Mouse (Mus musculus): ENCODE measurements around the gene Fam98b. TPM values are rescaled to one million over a fixed set of nuclear protein-coding genes. Genes with fewer than 3 reads are reported as not detected.

The Fam98b gene
- polyA plus RNA-seq (2012; ENCODE audit: insufficient read depth, insufficient read length, missing spikeins), result 19.8 and 28.1 TPM in 2 replicates

DNA sequence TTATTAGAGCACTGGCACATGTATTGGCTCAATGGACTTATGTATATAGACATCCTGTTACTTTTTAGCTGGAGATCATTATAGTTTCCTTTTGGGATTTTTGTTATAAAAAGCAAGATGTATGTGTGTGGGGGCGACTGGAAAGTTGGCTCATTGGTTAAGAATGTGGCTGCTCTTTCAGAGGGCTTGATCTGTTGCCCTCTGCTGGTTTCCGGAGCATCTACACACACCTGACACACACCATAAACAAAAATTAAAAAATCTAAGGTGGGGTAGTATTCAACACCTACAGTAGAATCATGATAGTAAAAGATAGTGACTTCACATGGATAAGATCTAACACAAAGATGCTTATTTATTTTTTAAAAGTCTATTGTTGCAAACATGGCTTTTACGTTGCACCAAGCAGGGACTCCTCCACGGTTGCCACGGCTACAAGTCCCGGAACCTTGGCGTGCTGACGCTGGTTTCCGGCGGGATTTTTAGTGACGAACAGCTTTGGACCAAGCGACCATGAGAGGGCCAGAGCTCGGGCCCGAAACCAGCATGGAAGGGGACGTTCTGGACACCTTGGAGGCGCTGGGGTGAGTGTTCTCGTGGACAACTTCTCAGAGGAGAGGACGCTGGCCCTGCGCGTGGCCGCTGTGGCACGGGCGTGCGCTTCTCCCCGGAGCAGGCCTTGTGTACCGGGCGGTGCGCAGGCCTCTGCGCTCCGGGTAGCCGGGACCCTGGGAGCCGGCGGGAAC is at the start of gene Fam98b:
Gene Fam98b (plus strand): TSS at position 485 of the 746 bp plus-strand sequence.
- Histone ChIP-seq H3K27ac (replicated peaks; ENCODE audit: low read depth, low read length) (peak within 1 kb of the TSS; percentile 90), H3K4me3 (ENCODE audit: insufficient read depth, low read depth, low read length) (peak within 1 kb of the TSS; percentile 98), H3K4me1 (ENCODE audit: control insufficient read depth, insufficient read depth, insufficient read length, low read length) (peaks cover 3% of the 10 kb centered on the region; the same call in 1 of the 2 replicates)

DNA sequence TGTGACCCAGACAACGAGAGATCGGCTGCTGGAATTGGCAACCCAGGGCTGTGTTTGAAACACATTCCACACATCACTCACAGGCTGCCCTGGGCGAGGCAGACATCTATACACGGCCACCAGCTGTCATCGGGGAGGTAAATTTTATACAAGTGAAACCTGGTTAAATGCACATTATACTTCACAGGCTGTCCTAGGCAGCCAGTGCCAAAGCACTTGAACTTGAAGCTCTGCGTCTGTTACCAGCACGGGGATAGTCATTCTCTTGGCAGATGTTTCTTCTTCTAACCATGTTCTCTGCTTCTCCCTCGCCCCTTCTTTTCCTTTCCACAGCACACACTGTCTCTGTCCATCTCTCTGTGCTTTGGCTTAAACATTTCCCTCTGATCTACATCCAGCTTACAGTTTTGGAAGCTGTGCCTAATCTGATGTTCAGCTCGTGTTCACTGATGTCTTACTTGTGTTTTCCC is 48.6 kb upstream of the Fam98b start:
- H3K4me3 ChIP-seq (ENCODE audit: insufficient read depth, low read depth, low read length), result no peak overlapping the region
- H3K27ac ChIP-seq (replicated peaks; ENCODE audit: low read depth, low read length), result no peak overlapping the region

DNA sequence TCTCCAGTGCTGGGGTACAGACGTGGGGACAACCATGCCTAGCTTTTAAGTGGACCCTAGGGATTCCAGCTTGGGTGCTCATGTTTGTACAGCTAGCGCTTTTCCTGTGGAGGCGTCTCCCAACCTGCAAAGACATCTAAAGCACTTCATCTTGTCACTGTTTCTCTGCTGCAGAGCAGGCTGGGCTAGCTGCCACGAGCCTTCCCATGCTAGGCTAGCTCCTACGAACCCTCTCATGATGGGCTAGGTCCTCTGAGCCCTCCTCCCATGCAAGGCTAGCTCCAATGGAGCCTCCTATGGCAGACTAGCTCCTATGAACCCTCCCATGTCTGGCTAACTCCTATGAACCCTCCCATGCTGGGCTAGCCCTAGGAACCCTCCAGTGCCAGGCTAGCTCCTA is 46.2 kb upstream of the Fam98b start:
- no peaks in the 10 kb centered on the region for H3K4me1 ChIP-seq (ENCODE audit: control insufficient read depth, insufficient read depth, insufficient read length, low read length)
- no peak overlapping the region for H3K27ac ChIP-seq (replicated peaks; ENCODE audit: low read depth, low read length)
- no peak overlapping the region for H3K4me3 ChIP-seq (ENCODE audit: insufficient read depth, low read depth, low read length)

More for the DNA sequence above, 48.6 kb upstream of the Fam98b start:
- H3K4me1 ChIP-seq (ENCODE audit: control insufficient read depth, insufficient read depth, insufficient read length, low read length), result peaks cover 4% of the 10 kb centered on the region; the same call in 1 of the 2 replicates

DNA sequence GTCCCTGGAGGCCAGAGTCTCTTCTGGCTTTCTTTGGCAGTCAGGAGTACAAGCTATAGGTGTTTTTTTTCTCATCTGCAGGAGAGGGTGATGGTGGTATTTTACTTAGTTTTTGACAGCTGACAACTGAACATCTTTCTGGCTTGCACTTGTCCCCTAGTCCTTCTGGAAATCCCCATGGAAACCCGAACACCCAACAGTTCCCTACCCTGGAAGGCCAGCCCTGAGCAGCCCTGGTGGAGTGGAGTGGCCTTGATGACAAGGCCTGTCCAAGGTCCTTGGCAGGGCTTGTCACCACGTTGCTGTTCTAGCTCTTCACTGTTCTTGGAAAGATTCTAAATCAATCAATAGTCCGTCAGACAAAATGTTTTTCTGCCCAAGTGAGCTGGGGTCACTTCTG is 45.0 kb upstream of the Fam98b start:
- Histone ChIP-seq H3K4me1 (ENCODE audit: control insufficient read depth, insufficient read depth, insufficient read length, low read length) (no peaks in the 10 kb centered on the region), H3K4me3 (ENCODE audit: insufficient read depth, low read depth, low read length) (no peak overlapping the region), H3K27ac (replicated peaks; ENCODE audit: low read depth, low read length) (no peak overlapping the region)

DNA sequence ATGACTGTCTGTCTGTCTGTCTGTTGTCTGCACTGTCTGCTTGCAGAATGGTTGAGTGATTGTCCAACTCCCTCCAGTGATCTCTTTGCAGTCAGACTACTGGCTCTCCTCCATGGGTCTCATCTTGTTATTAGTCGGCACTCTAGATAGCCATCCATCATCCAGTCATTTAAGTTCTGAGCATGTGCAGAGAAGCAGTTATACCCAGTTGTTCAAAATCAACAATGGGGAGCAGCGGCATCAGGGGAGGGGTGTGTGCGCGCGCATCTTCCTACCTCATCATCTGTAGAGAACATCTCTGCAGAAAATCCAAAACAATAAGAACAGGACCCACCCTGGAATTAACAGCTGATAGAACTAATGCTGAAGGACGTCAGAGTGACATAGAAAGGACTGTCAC is 44.5 kb upstream of the Fam98b start:
- Histone ChIP-seq H3K4me3 (ENCODE audit: insufficient read depth, low read depth, low read length) (no peak overlapping the region), H3K27ac (replicated peaks; ENCODE audit: low read depth, low read length) (no peak overlapping the region), H3K4me1 (ENCODE audit: control insufficient read depth, insufficient read depth, insufficient read length, low read length) (no peaks in the 10 kb centered on the region)

GRCm38 (mm10) chr2:117210416-117211085 is 39.0 kb upstream of the Fam98b start:
- H3K4me3 ChIP-seq (ENCODE audit: insufficient read depth, low read depth, low read length), result no peak overlapping the region

GRCm38 (mm10) chr2:117216152-117216551 is 33.4 kb upstream of the Fam98b start:
- Histone ChIP-seq H3K4me1 (ENCODE audit: control insufficient read depth, insufficient read depth, insufficient read length, low read length) (no peaks in the 10 kb centered on the region), H3K4me3 (ENCODE audit: insufficient read depth, low read depth, low read length) (no peak overlapping the region)

More at GRCm38 (mm10) chr2:117210416-117211085, 39.0 kb upstream of the Fam98b start:
- H3K4me1 ChIP-seq (ENCODE audit: control insufficient read depth, insufficient read depth, insufficient read length, low read length), result no peaks in the 10 kb centered on the region
- no peak overlapping the region for H3K27ac ChIP-seq (replicated peaks; ENCODE audit: low read depth, low read length)

DNA sequence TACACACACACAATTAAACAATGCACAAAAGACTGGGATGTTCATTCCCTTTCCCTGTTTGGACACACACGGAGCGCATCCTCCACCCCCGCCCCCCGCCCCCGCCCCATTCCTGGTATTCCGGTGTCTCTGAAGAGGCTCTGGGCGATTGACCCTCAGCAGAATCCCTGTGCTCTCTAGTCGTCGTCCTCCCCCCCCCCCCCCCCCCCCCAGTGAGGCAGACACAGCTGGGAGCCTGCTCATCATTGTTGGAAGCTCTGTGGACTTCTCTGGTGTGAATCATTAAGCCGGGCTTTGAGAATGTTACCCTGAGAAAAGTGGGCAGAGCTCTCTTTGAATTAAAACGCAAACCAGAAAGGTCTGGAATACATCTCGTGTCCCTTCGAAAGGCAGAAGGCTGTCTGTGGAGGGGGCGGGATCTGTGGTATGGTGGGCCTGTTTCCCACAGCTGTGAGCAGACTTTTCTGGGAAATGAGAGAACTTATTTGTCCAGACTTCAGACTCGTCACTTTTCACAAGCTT is 31.8 kb upstream of the Fam98b start:
- Histone ChIP-seq H3K27ac (replicated peaks; ENCODE audit: low read depth, low read length) (no peak overlapping the region), H3K4me1 (ENCODE audit: control insufficient read depth, insufficient read depth, insufficient read length, low read length) (no peaks in the 10 kb centered on the region), H3K4me3 (ENCODE audit: insufficient read depth, low read depth, low read length) (no peak overlapping the region)

More at GRCm38 (mm10) chr2:117216152-117216551, 33.4 kb upstream of the Fam98b start:
- no peak overlapping the region for H3K27ac ChIP-seq (replicated peaks; ENCODE audit: low read depth, low read length)

DNA sequence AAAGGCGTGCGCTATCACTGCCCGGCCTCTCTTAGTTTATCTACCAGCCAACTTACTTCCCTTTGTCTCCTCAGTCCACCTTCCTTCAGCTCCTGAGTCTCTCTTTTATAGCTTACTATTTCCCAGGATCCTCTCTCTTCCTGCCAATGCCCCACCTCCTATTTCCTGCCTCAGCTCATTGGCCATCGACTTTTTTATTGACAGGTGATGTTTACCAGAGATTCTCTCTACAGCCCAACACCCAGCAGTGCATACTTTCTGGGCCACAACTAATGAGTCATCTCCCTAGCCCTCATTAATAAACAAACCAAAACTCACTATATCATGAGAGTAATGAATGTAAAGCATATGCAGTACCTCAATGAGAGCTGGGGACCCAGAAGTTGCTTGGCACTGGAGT is 30.0 kb upstream of the Fam98b start:
- H3K27ac ChIP-seq (replicated peaks; ENCODE audit: low read depth, low read length), result no peak overlapping the region
- H3K4me3 ChIP-seq (ENCODE audit: insufficient read depth, low read depth, low read length), result no peak overlapping the region
- H3K4me1 ChIP-seq (ENCODE audit: control insufficient read depth, insufficient read depth, insufficient read length, low read length), result no peaks in the 10 kb centered on the region

DNA sequence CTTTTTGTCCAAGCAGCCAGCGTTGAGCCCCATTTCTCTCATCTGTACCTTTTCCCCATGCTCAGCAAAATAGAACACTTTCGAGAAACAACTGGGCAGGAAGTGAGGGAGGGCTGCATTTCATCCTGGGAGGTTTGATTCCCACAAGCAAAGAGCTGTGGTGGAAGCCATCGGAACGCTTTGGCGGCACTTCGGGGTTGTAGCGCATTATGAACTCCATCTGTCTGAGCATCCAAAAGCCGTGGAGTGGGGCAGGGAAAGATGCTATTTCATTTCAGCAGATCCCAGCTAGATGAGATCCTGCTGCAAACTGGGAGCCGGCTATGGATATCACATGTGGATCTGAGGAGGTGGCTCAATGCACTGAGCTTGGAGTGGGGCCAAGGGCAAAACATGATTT is 26.9 kb upstream of the Fam98b start:
- Histone ChIP-seq H3K4me1 (ENCODE audit: control insufficient read depth, insufficient read depth, insufficient read length, low read length) (no peaks in the 10 kb centered on the region), H3K27ac (replicated peaks; ENCODE audit: low read depth, low read length) (no peak overlapping the region)

GRCm38 (mm10) chr2:117228601-117229125 is 20.9 kb upstream of the Fam98b start:
- Histone ChIP-seq H3K4me1 (ENCODE audit: control insufficient read depth, insufficient read depth, insufficient read length, low read length) (no peaks in the 10 kb centered on the region), H3K27ac (replicated peaks; ENCODE audit: low read depth, low read length) (no peak overlapping the region), H3K4me3 (ENCODE audit: insufficient read depth, low read depth, low read length) (no peak overlapping the region)

More for the DNA sequence above, 26.9 kb upstream of the Fam98b start:
- H3K4me3 ChIP-seq (ENCODE audit: insufficient read depth, low read depth, low read length), result no peak overlapping the region

GRCm38 (mm10) chr2:117230261-117230660 is 19.3 kb upstream of the Fam98b start:
- H3K4me3 ChIP-seq (ENCODE audit: insufficient read depth, low read depth, low read length), result no peak overlapping the region
- H3K27ac ChIP-seq (replicated peaks; ENCODE audit: low read depth, low read length), result no peak overlapping the region
- no peaks in the 10 kb centered on the region for H3K4me1 ChIP-seq (ENCODE audit: control insufficient read depth, insufficient read depth, insufficient read length, low read length)

DNA sequence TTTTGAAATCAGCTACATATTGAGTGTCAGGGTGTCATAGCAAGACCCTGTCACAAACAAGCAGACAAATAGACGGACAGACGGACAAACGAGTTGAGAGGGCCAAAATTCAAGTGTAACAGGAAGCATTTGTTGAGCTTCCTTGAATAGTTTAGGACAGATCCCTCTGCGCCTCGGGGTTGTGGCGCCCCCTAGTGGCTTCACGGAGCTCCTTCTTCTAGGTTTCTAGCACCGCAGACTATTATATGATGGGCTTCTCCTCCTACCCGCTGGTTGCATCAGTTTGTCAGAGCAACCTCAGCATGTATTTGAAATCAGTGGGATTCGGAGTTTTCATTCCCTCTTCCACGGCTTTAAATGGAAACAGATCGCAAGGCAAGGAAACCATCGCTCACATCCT is 18.3 kb upstream of the Fam98b start:
- no peak overlapping the region for H3K4me3 ChIP-seq (ENCODE audit: insufficient read depth, low read depth, low read length)
- H3K27ac ChIP-seq (replicated peaks; ENCODE audit: low read depth, low read length), result no peak overlapping the region
- H3K4me1 ChIP-seq (ENCODE audit: control insufficient read depth, insufficient read depth, insufficient read length, low read length), result no peaks in the 10 kb centered on the region

- H3K4me3 ChIP-seq (ENCODE audit: insufficient read depth, low read depth, low read length), result no peak overlapping the region
- H3K4me1 ChIP-seq (ENCODE audit: control insufficient read depth, insufficient read depth, insufficient read length, low read length), result no peaks in the 10 kb centered on the region
- H3K27ac ChIP-seq (replicated peaks; ENCODE audit: low read depth, low read length), result no peak overlapping the region
These were observed 7.6 kb upstream of the Fam98b start for GRCm38 (mm10) chr2:117241953-117242352.

GRCm38 (mm10) chr2:117250001-117250510 is 517 bp downstream of the Fam98b start:
- Histone ChIP-seq H3K27ac (replicated peaks; ENCODE audit: low read depth, low read length) (no peak overlapping the region), H3K4me1 (ENCODE audit: control insufficient read depth, insufficient read depth, insufficient read length, low read length) (peaks cover 3% of the 10 kb centered on the region; the same call in 1 of the 2 replicates), H3K4me3 (ENCODE audit: insufficient read depth, low read depth, low read length) (peak overlapping the region; percentile 98)
